Mouse (Mus musculus): ENCODE results near the gene Mphosph10.

DNA sequence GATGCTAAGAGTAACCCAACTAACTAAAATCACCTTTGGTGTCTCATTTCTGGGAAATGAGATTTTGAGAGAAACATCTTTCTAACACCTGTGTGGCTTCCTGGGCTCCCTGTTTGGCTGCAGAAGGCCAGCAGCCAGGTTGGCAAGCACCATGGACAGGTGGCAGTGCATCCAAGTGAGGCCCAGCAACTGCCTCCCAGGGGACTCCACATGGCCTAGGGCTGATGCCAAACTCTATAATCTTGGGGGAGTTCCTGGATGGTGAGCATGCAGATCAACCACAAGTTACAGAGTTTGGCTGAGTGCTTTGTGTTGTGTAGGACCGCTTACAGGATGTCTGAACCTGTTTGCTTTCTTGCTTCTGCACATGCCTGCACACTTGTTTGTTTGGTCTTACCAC is 59.4 kb downstream of the Mphosph10 start:
- TF ChIP-seq CTCF (IDR thresholded peaks at IDR 0.05; ENCODE audit: extremely low read depth, insufficient read length, insufficient replicate concordance, low read depth, low read length) = no peak
- no peak for TF ChIP-seq POLR2A (IDR thresholded peaks at IDR 0.05; ENCODE audit: low read depth, low read length)
